Mouse (Mus musculus) ES-Bruce4 (cell line): Measurements from ENCODE around the gene Ankfn1.

Experiments used
- CTCF ChIP-seq: IDR thresholded peaks from one replicate; pipeline ENCODE4 v1.8.1; 2011; ENCODE audit warnings: low read depth, low read length
- EP300 ChIP-seq: IDR thresholded peaks from 2 replicates; pipeline ENCODE4 v1.6.1; 2011; ENCODE audit warnings: low read depth, low read length; ENCODE audit not compliant: insufficient read depth

DNA sequence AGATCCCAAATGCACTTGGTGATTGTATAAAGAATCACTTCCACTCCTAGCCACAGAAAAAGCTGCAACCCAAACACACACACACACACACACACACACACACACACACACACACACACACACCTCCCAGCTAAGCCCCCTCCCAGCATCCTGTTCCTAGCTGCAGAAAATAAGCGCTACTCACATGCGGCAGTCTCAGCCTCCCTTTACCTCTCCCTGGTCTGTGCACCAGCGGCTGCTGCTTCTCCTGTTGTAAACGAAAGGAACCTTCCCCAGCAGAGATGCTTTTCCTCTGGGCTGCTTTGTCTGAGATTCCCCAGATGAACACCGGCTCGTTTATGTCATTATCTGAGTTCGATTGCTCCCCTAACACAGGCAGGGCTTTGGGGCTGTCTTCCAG, at the start of gene Ankfn1:
- TF ChIP-seq CTCF (no peak), EP300 (no peak)
